Mouse (Mus musculus) lung, embryonic 15.5 days (tissue): ENCODE results near the gene Anp32e. TPM values are rescaled to one million over a fixed set of nuclear protein-coding genes. Genes with fewer than 3 reads are reported as not detected.

Experiments used
- ATAC-seq: fragments of 200-750 bp; cut with Nextera tagmentation; 2 replicates; pipeline ENCODE4 v1.8.0; 2017; ENCODE audit warnings: moderate number of reproducible peaks, borderline replicate concordance; ENCODE audit not compliant: low FRiP score, low TSS enrichment; ENCODE audit errors: extremely low read depth
- H3K27ac ChIP-seq: fragments of 300-500 bp; sonication (generic); 2 replicates; pipeline ENCODE4 v1.5.1; 2015; ENCODE audit warnings: moderate library complexity, mild to moderate bottlenecking, inconsistent platforms
- H3K27me3 ChIP-seq: fragments of 300-500 bp; sonication (generic); 2 replicates; pipeline ENCODE4 v1.6.1; 2015; ENCODE audit warnings: inconsistent platforms
- H3K36me3 ChIP-seq: fragments of 300-500 bp; sonication (generic); 2 replicates; pipeline ENCODE4 v1.6.1; 2015; ENCODE audit warnings: inconsistent platforms
- H3K4me1 ChIP-seq: fragments of 300-500 bp; sonication (generic); 2 replicates; pipeline ENCODE4 v1.6.1; 2015; ENCODE audit warnings: inconsistent platforms
- H3K4me2 ChIP-seq: fragments of 300-500 bp; sonication (generic); 2 replicates; pipeline ENCODE4 v1.6.1; 2015; ENCODE audit warnings: inconsistent platforms, mild to moderate bottlenecking, moderate library complexity
- H3K4me3 ChIP-seq: fragments of 300-500 bp; sonication (generic); 2 replicates; pipeline ENCODE4 v1.5.1; 2015; ENCODE audit warnings: mild to moderate bottlenecking, inconsistent platforms
- H3K9ac ChIP-seq: fragments of 300-500 bp; sonication (generic); 2 replicates; pipeline ENCODE4 v1.6.1; 2015; ENCODE audit warnings: inconsistent platforms
- H3K9me3 ChIP-seq: fragments of 300-500 bp; sonication (generic); 2 replicates; pipeline ENCODE4 v1.6.1; 2016; ENCODE audit warnings: inconsistent platforms
- WGBS: fragments of 180-500 bp; shearing (Covaris S2); methylation state at CpG from one replicate; pipeline ENCODE4 v1.1.7; 2015; 5-methylcytosine and 5-hydroxymethylcytosine counted together
- polyA plus RNA-seq: library from polyadenylated mRNA; unstranded; fragments of >200 nt; fragmentation: Nextera tagmentation; extraction: Ambion mirVana; gene quantifications from 2 replicates; pipeline ENCODE4 v1.2.1, GENCODE M21; 2015

Anp32e gene
- polyA plus RNA-seq, 1 experiment from 2014 or later = 233 TPM

DNA sequence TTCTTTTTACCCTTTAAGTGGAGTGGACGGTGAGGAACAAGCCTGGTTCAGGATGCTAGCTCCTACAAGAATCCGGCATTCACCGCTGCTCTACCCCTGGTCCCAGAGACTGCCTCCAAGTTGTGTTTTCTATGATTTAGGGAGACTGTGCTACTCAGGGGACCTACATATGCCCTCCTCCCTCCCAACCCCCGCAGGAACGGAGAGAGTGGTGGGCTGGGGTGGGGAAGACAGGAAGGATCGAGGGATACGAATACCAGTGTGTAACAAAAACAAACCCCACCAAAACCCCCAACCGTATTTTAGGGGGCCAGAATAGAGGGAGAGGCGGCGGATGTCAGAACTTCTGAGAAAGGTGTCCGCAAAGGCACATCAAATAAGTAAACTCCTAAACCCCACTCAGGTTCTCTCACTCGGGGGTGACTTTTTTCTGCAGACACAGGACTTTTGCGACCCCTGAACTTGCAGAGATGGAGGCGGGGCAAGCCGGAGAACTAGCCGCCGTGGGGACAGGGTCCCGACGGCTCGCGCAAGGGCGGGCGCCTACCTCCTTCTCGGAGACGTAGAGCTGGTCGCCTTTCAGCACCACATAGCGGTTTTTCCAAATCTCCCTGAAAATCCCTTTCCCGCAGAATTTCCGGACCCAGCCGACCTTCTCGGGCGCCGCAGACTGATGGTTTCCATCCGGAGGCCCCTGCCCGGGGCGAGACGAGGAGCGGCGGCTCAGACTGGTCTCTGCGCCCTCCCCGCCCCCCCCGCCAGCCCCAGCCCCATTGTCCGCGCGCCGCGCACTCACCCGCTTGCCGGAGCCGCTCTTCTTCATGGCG is 66.1 kb downstream of the Anp32e start:
- Histone ChIP-seq H3K36me3 (peaks cover 19% of the 10 kb centered on the region), H3K4me3 (peak overlapping the region; percentile 71), H3K4me2 (peak overlapping the region; percentile 71), H3K9me3 (no peaks in the 10 kb centered on the region), H3K4me1 (peaks cover 46% of the 10 kb centered on the region), H3K27ac (peak overlapping the region; percentile 98), H3K27me3 (no peaks in the 10 kb centered on the region), H3K9ac (peak overlapping the region; percentile 74)
- ATAC-seq = peak; percentile 62; the same call in 1 of the 2 replicates
- 1% methylated on average over 41 of the region's 51 CpGs for WGBS

DNA sequence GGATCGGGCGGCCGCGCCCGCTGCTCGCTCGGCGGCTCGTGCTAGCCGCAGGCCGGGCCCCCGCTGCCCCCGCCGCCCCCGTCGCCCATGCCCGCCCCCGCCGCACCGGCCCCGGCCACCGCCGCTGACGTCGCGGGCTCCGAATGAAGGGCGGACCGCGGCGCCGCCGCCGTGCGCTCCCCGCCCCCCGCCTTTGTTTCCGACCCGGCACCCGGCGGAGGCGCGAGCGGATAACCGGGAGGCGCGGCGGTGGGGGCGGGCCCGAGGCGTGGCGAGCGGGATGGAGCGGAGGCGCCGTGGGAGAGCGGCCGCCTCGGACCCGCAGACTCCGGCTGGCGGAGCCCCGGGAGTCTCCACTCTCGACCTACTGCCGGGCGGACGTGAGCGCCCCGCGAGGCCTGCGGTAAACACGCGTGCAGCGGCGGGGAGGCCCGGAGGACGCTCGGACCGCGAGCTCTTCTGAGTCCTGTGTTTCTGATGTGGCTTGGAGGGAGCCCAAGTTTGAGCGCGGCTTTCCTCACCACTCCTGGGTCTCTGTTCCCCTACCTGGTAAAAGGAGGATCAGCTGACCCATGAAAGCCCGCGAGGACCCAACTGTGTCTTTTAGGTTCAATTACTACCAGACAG is 66.9 kb downstream of the Anp32e start, which contains the start of gene Plekho1:
Gene Plekho1 (minus strand): TSS at position 200 of the 627 bp plus-strand sequence.
- H3K27me3 ChIP-seq = no peaks in the 10 kb centered on the region
- H3K36me3 ChIP-seq = peaks cover 11% of the 10 kb centered on the region
- H3K9ac ChIP-seq = peak within 1 kb of the TSS; percentile 74
- peak within 1 kb of the TSS; percentile 71 for H3K4me3 ChIP-seq
- peak within 1 kb of the TSS; percentile 71 for H3K4me2 ChIP-seq
- peak within 1 kb of the TSS; percentile 98 for H3K27ac ChIP-seq
- H3K4me1 ChIP-seq = peaks cover 39% of the 10 kb centered on the region
- WGBS = 0% methylated on average over 51 of the region's 84 CpGs
- no peaks in the 10 kb centered on the region for H3K9me3 ChIP-seq
- peak; percentile 66 for ATAC-seq

DNA sequence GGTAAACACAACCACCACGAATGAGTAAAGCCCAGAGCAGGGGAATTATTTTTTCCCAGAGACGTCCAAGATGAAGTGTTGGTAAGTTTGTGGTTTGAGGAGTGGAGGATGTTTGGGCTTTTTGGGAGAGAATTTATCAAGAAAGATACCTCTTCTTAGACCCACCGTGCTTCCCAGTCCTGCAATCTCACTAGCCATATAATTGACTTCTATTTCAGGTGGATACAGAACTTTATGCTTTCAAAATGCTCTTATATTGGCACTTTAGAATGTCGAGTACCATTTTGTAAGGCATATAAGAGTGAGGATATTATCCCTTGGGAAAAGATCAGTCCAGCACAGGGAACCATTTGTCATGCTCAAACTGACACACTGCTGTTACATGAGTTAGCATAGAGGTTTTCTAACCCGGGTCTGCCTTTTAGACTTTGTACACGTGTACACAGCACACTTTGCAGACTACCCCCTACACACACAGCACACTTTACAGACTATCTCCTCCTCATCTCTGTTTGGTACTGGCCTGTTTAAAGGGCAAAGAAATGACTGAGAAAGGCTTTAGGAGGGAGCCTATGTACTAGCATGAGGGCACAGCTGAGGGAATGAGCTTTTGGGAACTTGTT is 67.5 kb downstream of the Anp32e start:
- no peaks in the 10 kb centered on the region for H3K9me3 ChIP-seq
- ATAC-seq = no peak
- H3K4me3 ChIP-seq = peak overlapping the region; percentile 71
- peak overlapping the region; percentile 98 for H3K27ac ChIP-seq
- H3K36me3 ChIP-seq = peaks cover 5% of the 10 kb centered on the region
- H3K4me2 ChIP-seq = peak overlapping the region; percentile 71
- peak overlapping the region; percentile 74 for H3K9ac ChIP-seq
- H3K4me1 ChIP-seq = peaks cover 39% of the 10 kb centered on the region
- no peaks in the 10 kb centered on the region for H3K27me3 ChIP-seq
- WGBS = 7% methylated on average over 6 of the region's 6 CpGs

Other genes with a start within 250 kb of the Anp32e start
- 3.1 and 5.7 TPM in 2 replicates for gene Adamtsl4, start 241.3 kb upstream of the Anp32e start, polyA plus RNA-seq
- 16.9 and 20.4 TPM in 2 replicates for gene Ecm1, start 189.7 kb upstream of the Anp32e start, polyA plus RNA-seq
- gene Tars2, start 169.0 kb upstream of the Anp32e start, polyA plus RNA-seq = 51.8 and 52.8 TPM in 2 replicates
- 20.5 and 21.3 TPM in 2 replicates for gene Rprd2, start 110.4 kb upstream of the Anp32e start, polyA plus RNA-seq
- gene Prpf3, start 73.4 kb upstream of the Anp32e start, polyA plus RNA-seq = 49.3 and 51.0 TPM in 2 replicates
- 305 and 336 TPM in 2 replicates for gene Mrps21, start 57.7 kb upstream of the Anp32e start, polyA plus RNA-seq
- gene Ciart, start 47.0 kb upstream of the Anp32e start, polyA plus RNA-seq = 4.9 and 5.2 TPM in 2 replicates
- gene BC028528, start 37.2 kb upstream of the Anp32e start, polyA plus RNA-seq = 69.8 and 76.9 TPM in 2 replicates
- 37.9 and 47.4 TPM in 2 replicates for gene Aph1a, start 35.3 kb upstream of the Anp32e start, polyA plus RNA-seq
- gene Car14, start 24.6 kb upstream of the Anp32e start, polyA plus RNA-seq = 11.6 and 11.9 TPM in 2 replicates
- gene Plekho1, start 66.8 kb downstream of the Anp32e start, polyA plus RNA-seq = 36.0 and 38.2 TPM in 2 replicates
- 32.2 and 33.4 TPM in 2 replicates for gene Vps45, start 129.2 kb downstream of the Anp32e start, polyA plus RNA-seq
- 22.0 and 22.9 TPM in 2 replicates for gene Otud7b, start 175.3 kb downstream of the Anp32e start, polyA plus RNA-seq
- 11.2 and 14.9 TPM in 2 replicates for gene Mtmr11, start 232.8 kb downstream of the Anp32e start, polyA plus RNA-seq
- 168 and 175 TPM in 2 replicates for gene Sf3b4, start 243.1 kb downstream of the Anp32e start, polyA plus RNA-seq